Mouse (Mus musculus) hindbrain, postnatal 0 days (tissue): ENCODE measurements at regions not wholly inside any gene's neighbourhood (a gene's known extent, or its start where the extent isn't known, plus 50 kb on each side); places are given as distances from the start of the nearest gene placed in this dataset.

Source experiments
- ATAC-seq: fragments of 200-750 bp; cut with Nextera tagmentation; 2 replicates; pipeline ENCODE4 v1.8.0; 2017; ENCODE audit warnings: mild to moderate bottlenecking, moderate TSS enrichment, moderate library complexity
- DNase-seq: peaks from one replicate; pipeline ENCODE4 v3.0.0-alpha.2; 2015; ENCODE audit warnings: low spot score
- H3K27ac ChIP-seq: fragments of 300-500 bp; sonication (generic); 2 replicates; pipeline ENCODE4 v1.5.1; 2014; ENCODE audit warnings: mild to moderate bottlenecking
- H3K27me3 ChIP-seq: fragments of 300-500 bp; sonication (generic); 2 replicates; pipeline ENCODE4 v1.6.1; 2014; ENCODE audit warnings: low read length, mixed read lengths; ENCODE audit not compliant: insufficient read depth
- H3K36me3 ChIP-seq: fragments of 300-500 bp; sonication (generic); 2 replicates; pipeline ENCODE4 v1.6.1; 2014; ENCODE audit warnings: low read length, mixed read lengths; ENCODE audit not compliant: insufficient read depth
- H3K4me1 ChIP-seq: fragments of 300-500 bp; sonication (generic); 2 replicates; pipeline ENCODE4 v1.6.1; 2014; ENCODE audit warnings: antibody characterized with exemption, low read length, mixed read lengths; ENCODE audit not compliant: insufficient read depth
- H3K4me2 ChIP-seq: fragments of 300-500 bp; sonication (generic); 2 replicates; pipeline ENCODE4 v1.6.1; 2014; ENCODE audit warnings: low read depth, mild to moderate bottlenecking, low read length, moderate library complexity, mixed read lengths
- H3K4me3 ChIP-seq: fragments of 300-500 bp; sonication (generic); 2 replicates; pipeline ENCODE4 v1.5.1; 2014; ENCODE audit warnings: low read length
- H3K9ac ChIP-seq: fragments of 300-500 bp; sonication (generic); replicated peaks from 2 replicates; pipeline ENCODE4 v1.6.1; 2014; ENCODE audit warnings: mild to moderate bottlenecking, low read length, moderate library complexity, mixed read lengths
- H3K9me3 ChIP-seq: fragments of 300-500 bp; sonication (generic); 2 replicates; pipeline ENCODE4 v1.6.1; 2016; ENCODE audit warnings: low read length, mixed read lengths
- CTCF ChIP-seq: IDR thresholded peaks from 2 replicates; pipeline ENCODE4 v1.5.1; 2016; ENCODE audit warnings: antibody characterized with exemption, control low read depth, low read depth
- WGBS: fragments of 180-500 bp; shearing (Covaris S2); extraction: QIAGEN DNeasy Blood & Tissue Kit; methylation state at CpG from one replicate; pipeline ENCODE4 v1.1.7; 2014; 5-methylcytosine and 5-hydroxymethylcytosine counted together

- H3K36me3 ChIP-seq, result no peaks in the 10 kb centered on the region
- no peak for DNase-seq
- H3K27ac ChIP-seq, result no peak overlapping the region
- no peak for ATAC-seq
- no peak overlapping the region for H3K9ac ChIP-seq
- TF ChIP-seq CTCF, result no peak
- no peak overlapping the region for H3K4me2 ChIP-seq
- H3K27me3 ChIP-seq, result no peaks in the 10 kb centered on the region
- WGBS, result 75% methylated on average over 5 of the region's 5 CpGs
- H3K4me3 ChIP-seq, result no peak overlapping the region
- no peaks in the 10 kb centered on the region; the same call in 1 of the 2 replicates for H3K4me1 ChIP-seq
- H3K9me3 ChIP-seq, result no peaks in the 10 kb centered on the region
These were observed 95.4 kb upstream of the Hes1 start for GRCm38 (mm10) chr16:29968743-29969142.

GRCm38 (mm10) chr16:29972741-29973141 is 91.4 kb upstream of the Hes1 start:
- no peak overlapping the region for H3K9ac ChIP-seq
- no peaks in the 10 kb centered on the region for H3K36me3 ChIP-seq
- no peak for DNase-seq
- 43% methylated on average over 1 of the region's 1 CpGs for WGBS
- H3K27me3 ChIP-seq, result no peaks in the 10 kb centered on the region
- no peak overlapping the region for H3K27ac ChIP-seq
- H3K4me2 ChIP-seq, result no peak overlapping the region
- no peak overlapping the region for H3K4me3 ChIP-seq
- H3K4me1 ChIP-seq, result no peaks in the 10 kb centered on the region; the same call in 1 of the 2 replicates
- ATAC-seq, result no peak
- H3K9me3 ChIP-seq, result no peaks in the 10 kb centered on the region
- no peak for TF ChIP-seq CTCF

GRCm38 (mm10) chr16:29973250-29973649 is 90.9 kb upstream of the Hes1 start:
- H3K4me2 ChIP-seq, result no peak overlapping the region
- no peaks in the 10 kb centered on the region for H3K27me3 ChIP-seq
- no peak for ATAC-seq
- H3K36me3 ChIP-seq, result no peaks in the 10 kb centered on the region
- 42% methylated on average over 7 of the region's 7 CpGs for WGBS
- no peak overlapping the region for H3K9ac ChIP-seq
- H3K27ac ChIP-seq, result no peak overlapping the region
- no peaks in the 10 kb centered on the region for H3K9me3 ChIP-seq
- no peak for TF ChIP-seq CTCF
- DNase-seq, result peak; percentile 37
- H3K4me3 ChIP-seq, result no peak overlapping the region
- H3K4me1 ChIP-seq, result no peaks in the 10 kb centered on the region; the same call in 1 of the 2 replicates

- TF ChIP-seq CTCF, result no peak
- H3K36me3 ChIP-seq, result no peaks in the 10 kb centered on the region
- no peak overlapping the region for H3K4me2 ChIP-seq
- WGBS, result 92% methylated on average over 3 of the region's 3 CpGs
- no peaks in the 10 kb centered on the region; the same call in 1 of the 2 replicates for H3K4me1 ChIP-seq
- no peak overlapping the region for H3K27ac ChIP-seq
- no peak for ATAC-seq
- no peak for DNase-seq
- no peak overlapping the region for H3K4me3 ChIP-seq
- no peaks in the 10 kb centered on the region for H3K27me3 ChIP-seq
- no peaks in the 10 kb centered on the region for H3K9me3 ChIP-seq
- no peak overlapping the region for H3K9ac ChIP-seq
These were observed 88.4 kb upstream of the Hes1 start for GRCm38 (mm10) chr16:29975800-29976199.

GRCm38 (mm10) chr16:29977011-29977410 is 87.2 kb upstream of the Hes1 start:
- H3K4me2 ChIP-seq, result no peak overlapping the region
- ATAC-seq (no peak), DNase-seq (no peak)
- no peaks in the 10 kb centered on the region for H3K36me3 ChIP-seq
- no peaks in the 10 kb centered on the region; the same call in 1 of the 2 replicates for H3K4me1 ChIP-seq
- 78% methylated on average over 3 of the region's 3 CpGs for WGBS
- H3K27me3 ChIP-seq, result no peaks in the 10 kb centered on the region
- H3K27ac ChIP-seq, result no peak overlapping the region
- H3K4me3 ChIP-seq, result no peak overlapping the region
- no peak for TF ChIP-seq CTCF
- no peaks in the 10 kb centered on the region for H3K9me3 ChIP-seq
- no peak overlapping the region for H3K9ac ChIP-seq

GRCm38 (mm10) chr16:29977711-29978110 is 86.5 kb upstream of the Hes1 start:
- H3K36me3 ChIP-seq, result no peaks in the 10 kb centered on the region
- H3K27ac ChIP-seq, result no peak overlapping the region
- ATAC-seq (no peak), DNase-seq (no peak)
- no peaks in the 10 kb centered on the region for H3K9me3 ChIP-seq
- H3K9ac ChIP-seq, result no peak overlapping the region
- no peak overlapping the region for H3K4me3 ChIP-seq
- no peaks in the 10 kb centered on the region; the same call in 1 of the 2 replicates for H3K4me1 ChIP-seq
- no peak for TF ChIP-seq CTCF
- H3K4me2 ChIP-seq, result no peak overlapping the region
- WGBS, result 61% methylated on average over 8 of the region's 8 CpGs
- H3K27me3 ChIP-seq, result no peaks in the 10 kb centered on the region

GRCm38 (mm10) chr16:29979066-29979465 is 85.1 kb upstream of the Hes1 start:
- 76% methylated on average over 7 of the region's 7 CpGs for WGBS

More at GRCm38 (mm10) chr16:29979066-29979465, 85.1 kb upstream of the Hes1 start:
- H3K27ac ChIP-seq, result no peak overlapping the region
- no peak overlapping the region for H3K4me2 ChIP-seq
- DNase-seq, result no peak
- H3K4me1 ChIP-seq, result no peaks in the 10 kb centered on the region; the same call in 1 of the 2 replicates
- H3K9ac ChIP-seq, result no peak overlapping the region
- H3K36me3 ChIP-seq, result no peaks in the 10 kb centered on the region
- TF ChIP-seq CTCF, result no peak
- H3K9me3 ChIP-seq, result no peaks in the 10 kb centered on the region
- no peak for ATAC-seq
- H3K4me3 ChIP-seq, result no peak overlapping the region
- no peaks in the 10 kb centered on the region for H3K27me3 ChIP-seq
